Mouse (Mus musculus): ENCODE measurements around the gene Entpd5. TPM values are rescaled to one million over a fixed set of nuclear protein-coding genes. Genes with fewer than 3 reads are reported as not detected.

Entpd5 gene
- total and polyA plus RNA-seq, 2 experiments from 2014 or later, result 13.4 to 15.6 TPM

GRCm38 (mm10) chr12:84400068-84400467, 8.8 kb downstream of the Entpd5 start:
- Histone ChIP-seq H3K9me3 (ENCODE audit: low read length) (no peaks in the 10 kb centered on the region), H3K9ac (replicated peaks; ENCODE audit: low read length) (no peak overlapping the region), H3K36me3 (ENCODE audit: insufficient read depth, low read length) (no peaks in the 10 kb centered on the region), H3K27ac (no peak overlapping the region), H3K4me3 (ENCODE audit: low read length) (no peak overlapping the region), H3K4me2 (ENCODE audit: low read depth, low read length) (no peak overlapping the region), H3K27me3 (ENCODE audit: insufficient read depth, low read length) (no peaks in the 10 kb centered on the region), H3K4me1 (ENCODE audit: insufficient read depth, low read length) (no peaks in the 10 kb centered on the region)
- WGBS, result 88% methylated on average over 3 of the region's 3 CpGs
- ATAC-seq, result no peak
- DNase-seq (ENCODE audit: low spot score), result no peak
- no peak for TF ChIP-seq CTCF (IDR thresholded peaks at IDR 0.05; ENCODE audit: low read depth)

GRCm38 (mm10) chr12:84399663-84400062, 9.2 kb downstream of the Entpd5 start:
- H3K4me3 ChIP-seq (ENCODE audit: low read length), result no peak overlapping the region
- H3K4me1 ChIP-seq (ENCODE audit: insufficient read depth, low read length), result no peaks in the 10 kb centered on the region
- ATAC-seq (no peak), DNase-seq (ENCODE audit: low spot score) (no peak)
- H3K4me2 ChIP-seq (ENCODE audit: low read depth, low read length), result no peak overlapping the region
- H3K9ac ChIP-seq (replicated peaks; ENCODE audit: low read length), result no peak overlapping the region
- no peak for TF ChIP-seq CTCF (IDR thresholded peaks at IDR 0.05; ENCODE audit: low read depth)
- H3K27me3 ChIP-seq (ENCODE audit: insufficient read depth, low read length), result no peaks in the 10 kb centered on the region
- no peaks in the 10 kb centered on the region for H3K36me3 ChIP-seq (ENCODE audit: insufficient read depth, low read length)
- no peak overlapping the region for H3K27ac ChIP-seq
- H3K9me3 ChIP-seq (ENCODE audit: low read length), result no peaks in the 10 kb centered on the region
- 84% methylated on average over 9 of the region's 9 CpGs for WGBS

DNA sequence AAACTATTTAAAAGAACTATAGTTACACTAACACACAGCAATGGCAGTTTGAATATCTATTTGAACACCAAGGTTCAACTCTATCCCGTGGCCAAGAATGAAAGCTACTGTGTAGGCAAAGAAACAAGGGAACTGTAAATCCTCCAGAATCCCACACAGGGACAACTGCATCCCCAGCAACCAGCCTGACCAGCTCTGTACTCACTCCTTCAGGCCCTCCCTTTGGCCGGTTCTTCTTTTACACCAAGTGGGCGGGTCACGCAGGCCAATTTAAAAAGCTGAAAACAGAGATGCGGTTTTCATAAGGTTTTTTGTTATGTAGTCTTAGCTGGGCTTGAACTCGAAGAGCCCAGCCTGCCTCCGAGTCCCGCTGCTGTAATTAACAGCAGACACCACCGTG, 9.7 kb downstream of the Entpd5 start:
- DNase-seq (ENCODE audit: low spot score) (no peak), ATAC-seq (no peak)
- Histone ChIP-seq H3K9ac (replicated peaks; ENCODE audit: low read length) (no peak overlapping the region), H3K4me3 (ENCODE audit: low read length) (no peak overlapping the region), H3K4me1 (ENCODE audit: insufficient read depth, low read length) (no peaks in the 10 kb centered on the region), H3K36me3 (ENCODE audit: insufficient read depth, low read length) (no peaks in the 10 kb centered on the region), H3K4me2 (ENCODE audit: low read depth, low read length) (no peak overlapping the region), H3K9me3 (ENCODE audit: low read length) (no peaks in the 10 kb centered on the region), H3K27ac (no peak overlapping the region), H3K27me3 (ENCODE audit: insufficient read depth, low read length) (no peaks in the 10 kb centered on the region)
- WGBS, result 83% methylated on average over 9 of the region's 9 CpGs
- no peak for TF ChIP-seq CTCF (IDR thresholded peaks at IDR 0.05; ENCODE audit: low read depth)

- Histone ChIP-seq H3K27me3 (ENCODE audit: insufficient read depth, low read length) (no peaks in the 10 kb centered on the region), H3K4me1 (ENCODE audit: insufficient read depth, low read length) (no peaks in the 10 kb centered on the region), H3K9me3 (ENCODE audit: low read length) (no peaks in the 10 kb centered on the region), H3K36me3 (ENCODE audit: insufficient read depth, low read length) (no peaks in the 10 kb centered on the region), H3K4me3 (ENCODE audit: low read length) (no peak overlapping the region), H3K27ac (no peak overlapping the region), H3K4me2 (ENCODE audit: low read depth, low read length) (no peak overlapping the region), H3K9ac (replicated peaks; ENCODE audit: low read length) (no peak overlapping the region)
- 85% methylated on average over 5 of the region's 5 CpGs for WGBS
- ATAC-seq, result no peak
- no peak for DNase-seq (ENCODE audit: low spot score)
- no peak for TF ChIP-seq CTCF (IDR thresholded peaks at IDR 0.05; ENCODE audit: low read depth)
These were observed 10.2 kb downstream of the Entpd5 start for GRCm38 (mm10) chr12:84398629-84399028.

GRCm38 (mm10) chr12:84397685-84398084, 11.1 kb downstream of the Entpd5 start:
- DNase-seq (ENCODE audit: low spot score), result no peak
- no peaks in the 10 kb centered on the region for H3K36me3 ChIP-seq (ENCODE audit: insufficient read depth, low read length)
- H3K9me3 ChIP-seq (ENCODE audit: low read length), result no peaks in the 10 kb centered on the region
- no peak overlapping the region for H3K27ac ChIP-seq
- H3K4me1 ChIP-seq (ENCODE audit: insufficient read depth, low read length), result no peaks in the 10 kb centered on the region
- ATAC-seq, result no peak
- no peak overlapping the region for H3K9ac ChIP-seq (replicated peaks; ENCODE audit: low read length)
- no peak overlapping the region for H3K4me3 ChIP-seq (ENCODE audit: low read length)
- no peaks in the 10 kb centered on the region for H3K27me3 ChIP-seq (ENCODE audit: insufficient read depth, low read length)
- H3K4me2 ChIP-seq (ENCODE audit: low read depth, low read length), result no peak overlapping the region
- TF ChIP-seq CTCF (IDR thresholded peaks at IDR 0.05; ENCODE audit: low read depth), result no peak

GRCm38 (mm10) chr12:84396947-84397679, 11.7 kb downstream of the Entpd5 start:
- no peak overlapping the region for H3K4me2 ChIP-seq (ENCODE audit: low read depth, low read length)
- H3K36me3 ChIP-seq (ENCODE audit: insufficient read depth, low read length), result no peaks in the 10 kb centered on the region
- DNase-seq (ENCODE audit: low spot score) (no peak), ATAC-seq (no peak)
- no peak overlapping the region for H3K4me3 ChIP-seq (ENCODE audit: low read length)
- 89% methylated on average over 14 of the region's 14 CpGs for WGBS
- H3K27ac ChIP-seq, result no peak overlapping the region
- no peaks in the 10 kb centered on the region for H3K4me1 ChIP-seq (ENCODE audit: insufficient read depth, low read length)
- no peak for TF ChIP-seq CTCF (IDR thresholded peaks at IDR 0.05; ENCODE audit: low read depth)
- no peak overlapping the region for H3K9ac ChIP-seq (replicated peaks; ENCODE audit: low read length)
- no peaks in the 10 kb centered on the region for H3K27me3 ChIP-seq (ENCODE audit: insufficient read depth, low read length)
- H3K9me3 ChIP-seq (ENCODE audit: low read length), result no peaks in the 10 kb centered on the region

GRCm38 (mm10) chr12:84393847-84394246, 15.0 kb downstream of the Entpd5 start:
- ATAC-seq, result no peak
- no peaks in the 10 kb centered on the region for H3K9me3 ChIP-seq (ENCODE audit: low read length)
- 92% methylated on average over 5 of the region's 5 CpGs for WGBS
- no peak overlapping the region for H3K4me2 ChIP-seq (ENCODE audit: low read depth, low read length)
- no peak overlapping the region for H3K27ac ChIP-seq
- no peaks in the 10 kb centered on the region for H3K36me3 ChIP-seq (ENCODE audit: insufficient read depth, low read length)
- TF ChIP-seq CTCF (IDR thresholded peaks at IDR 0.05; ENCODE audit: low read depth), result no peak
- no peak overlapping the region for H3K9ac ChIP-seq (replicated peaks; ENCODE audit: low read length)
- no peaks in the 10 kb centered on the region for H3K27me3 ChIP-seq (ENCODE audit: insufficient read depth, low read length)
- no peaks in the 10 kb centered on the region for H3K4me1 ChIP-seq (ENCODE audit: insufficient read depth, low read length)
- no peak overlapping the region for H3K4me3 ChIP-seq (ENCODE audit: low read length)
- DNase-seq (ENCODE audit: low spot score), result no peak

All from hindbrain, postnatal 0 days (tissue).